Mouse (Mus musculus): ENCODE measurements around the gene Zfp553. TPM values are rescaled to one million over a fixed set of nuclear protein-coding genes. Genes with fewer than 3 reads are reported as not detected.

Zfp553 gene
- polyA plus RNA-seq, 1 experiment from 2014 or later = 73.5 TPM

DNA sequence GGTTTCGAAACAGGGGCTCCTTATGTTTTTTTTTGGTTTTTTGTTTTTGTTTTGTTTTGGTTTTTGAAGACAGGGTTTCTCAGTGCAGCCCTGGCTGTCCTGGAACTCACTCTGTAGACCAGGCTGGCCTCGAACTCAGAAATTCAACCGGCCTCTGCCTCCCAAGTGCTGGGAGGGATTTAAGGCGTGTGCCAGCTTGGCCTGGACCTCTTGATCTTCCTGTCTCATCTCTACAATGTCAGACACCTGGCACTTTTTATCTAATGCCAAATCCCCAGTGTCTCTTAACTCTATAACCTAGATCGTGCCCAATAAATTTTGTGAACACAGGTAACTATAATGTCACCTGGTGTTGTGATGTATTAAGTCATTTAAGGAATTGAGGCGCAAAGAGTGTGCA lies 20.5 kb downstream of the Zfp553 start:
- DNase-seq (ENCODE audit: low spot score) = no peak
- 82% methylated on average over 6 of the region's 6 CpGs for WGBS
- no peaks in the 10 kb centered on the region for H3K9me3 ChIP-seq
- H3K27ac ChIP-seq (replicated peaks) = peak overlapping the region; percentile 90
- peaks cover 71% of the 10 kb centered on the region for H3K36me3 ChIP-seq (replicated peaks)
- peaks cover 16% of the 10 kb centered on the region for H3K4me1 ChIP-seq
- peak overlapping the region; percentile 71 for H3K4me3 ChIP-seq
- no peaks in the 10 kb centered on the region for H3K27me3 ChIP-seq (replicated peaks; ENCODE audit: low read depth, poor library complexity, severe bottlenecking)

DNA sequence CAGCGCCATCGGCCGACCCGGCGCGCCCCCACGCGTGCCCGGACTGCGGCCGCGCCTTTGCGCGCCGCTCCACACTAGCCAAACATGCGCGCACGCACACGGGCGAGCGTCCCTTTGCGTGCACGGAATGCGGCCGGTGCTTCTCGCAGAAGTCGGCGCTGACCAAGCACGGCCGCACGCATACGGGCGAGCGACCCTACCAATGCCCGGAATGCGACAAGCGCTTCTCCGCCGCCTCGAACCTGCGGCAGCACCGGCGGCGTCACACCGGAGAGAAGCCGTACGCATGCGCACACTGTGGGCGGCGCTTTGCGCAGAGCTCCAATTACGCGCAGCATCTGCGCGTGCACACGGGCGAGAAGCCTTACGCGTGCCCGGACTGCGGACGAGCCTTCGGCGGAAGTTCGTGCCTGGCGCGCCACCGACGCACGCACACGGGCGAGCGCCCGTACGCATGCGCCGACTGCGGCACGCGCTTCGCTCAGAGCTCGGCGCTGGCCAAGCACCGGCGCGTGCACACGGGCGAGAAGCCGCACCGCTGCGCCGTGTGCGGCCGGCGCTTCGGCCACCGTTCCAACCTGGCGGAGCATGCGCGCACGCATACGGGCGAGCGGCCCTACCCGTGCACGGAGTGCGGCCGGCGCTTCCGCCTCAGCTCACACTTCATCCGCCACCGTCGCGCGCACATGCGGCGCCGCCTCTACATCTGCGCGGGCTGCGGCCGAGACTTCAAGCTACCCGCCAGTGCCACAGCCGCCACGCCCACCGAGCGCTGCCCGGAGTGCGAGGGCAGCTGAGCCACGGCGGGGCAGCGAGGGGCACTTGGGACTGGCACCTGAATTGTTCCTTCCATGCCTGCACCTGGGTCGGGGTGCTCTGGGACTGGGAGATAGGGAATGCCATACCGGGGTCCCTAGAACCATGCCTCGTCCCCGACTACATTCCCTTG lies 21.2 kb downstream of the Zfp553 start:
- peak; percentile 96 for DNase-seq (ENCODE audit: low spot score)
- peak overlapping the region; percentile 90 for H3K27ac ChIP-seq (replicated peaks)
- H3K4me3 ChIP-seq = peak overlapping the region; percentile 71
- peaks cover 19% of the 10 kb centered on the region for H3K4me1 ChIP-seq
- H3K27me3 ChIP-seq (replicated peaks; ENCODE audit: low read depth, poor library complexity, severe bottlenecking) = no peaks in the 10 kb centered on the region
- H3K36me3 ChIP-seq (replicated peaks) = peaks cover 73% of the 10 kb centered on the region
- no peaks in the 10 kb centered on the region for H3K9me3 ChIP-seq
- under 1% methylated on average over 136 of the region's 136 CpGs for WGBS

DNA sequence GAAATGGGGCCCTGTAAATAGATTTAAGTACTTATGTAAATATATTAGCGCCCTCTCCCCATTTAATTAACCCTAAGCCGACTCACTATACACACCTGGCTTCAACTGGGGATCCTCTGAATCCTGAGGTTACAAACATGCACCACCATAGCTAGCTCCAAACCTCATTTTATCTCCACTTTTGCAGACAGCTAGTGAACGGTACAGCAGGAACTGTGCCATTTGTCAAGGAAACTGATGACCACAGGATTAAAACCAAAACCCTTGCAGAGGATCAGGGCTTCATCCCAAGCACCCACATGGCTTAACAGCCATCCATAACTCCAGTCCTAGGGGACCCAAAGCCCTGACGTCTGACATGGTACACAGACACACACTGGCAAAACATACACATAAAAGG lies 22.1 kb downstream of the Zfp553 start:
- Histone ChIP-seq H3K36me3 (replicated peaks) (peaks cover 65% of the 10 kb centered on the region), H3K9me3 (no peaks in the 10 kb centered on the region), H3K27me3 (replicated peaks; ENCODE audit: low read depth, poor library complexity, severe bottlenecking) (no peaks in the 10 kb centered on the region), H3K4me1 (peaks cover 28% of the 10 kb centered on the region), H3K27ac (replicated peaks) (peak overlapping the region; percentile 90), H3K4me3 (peak overlapping the region; percentile 71)
- DNase-seq (ENCODE audit: low spot score) = no peak
- 36% methylated on average over 4 of the region's 4 CpGs for WGBS

GRCm38 (mm10) chr7:127255965-127256364 lies 23.1 kb downstream of the Zfp553 start:
- Histone ChIP-seq H3K9me3 (no peaks in the 10 kb centered on the region), H3K4me3 (no peak overlapping the region), H3K4me1 (peaks cover 30% of the 10 kb centered on the region), H3K27me3 (replicated peaks; ENCODE audit: low read depth, poor library complexity, severe bottlenecking) (no peaks in the 10 kb centered on the region), H3K27ac (replicated peaks) (no peak overlapping the region), H3K36me3 (replicated peaks) (peaks cover 58% of the 10 kb centered on the region)
- 90% methylated on average over 2 of the region's 2 CpGs for WGBS
- DNase-seq (ENCODE audit: low spot score) = no peak

DNA sequence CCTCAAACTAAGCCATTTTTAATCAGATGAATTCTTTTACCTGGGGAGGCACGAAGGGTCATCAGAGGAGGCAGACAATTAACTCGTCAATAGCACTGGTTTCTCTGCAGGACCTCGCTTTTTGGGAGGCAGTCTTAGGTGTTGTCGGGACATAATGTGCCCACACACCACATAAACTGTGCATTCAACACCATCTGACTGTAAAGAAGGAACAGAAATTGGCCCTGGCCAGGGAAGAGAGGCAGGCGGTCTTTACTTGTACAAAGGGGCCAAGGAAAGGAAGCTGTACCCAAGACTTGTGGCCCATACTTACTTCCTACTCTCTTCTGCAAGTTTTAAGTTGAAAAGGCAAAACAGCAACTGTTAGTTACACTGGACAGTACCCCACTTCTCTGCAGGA lies 23.7 kb downstream of the Zfp553 start:
- Histone ChIP-seq H3K27ac (replicated peaks) (no peak overlapping the region), H3K36me3 (replicated peaks) (peaks cover 54% of the 10 kb centered on the region), H3K27me3 (replicated peaks; ENCODE audit: low read depth, poor library complexity, severe bottlenecking) (no peaks in the 10 kb centered on the region), H3K4me3 (no peak overlapping the region), H3K9me3 (no peaks in the 10 kb centered on the region), H3K4me1 (peaks cover 34% of the 10 kb centered on the region)
- WGBS = 89% methylated on average over 5 of the region's 5 CpGs
- no peak for DNase-seq (ENCODE audit: low spot score)

DNA sequence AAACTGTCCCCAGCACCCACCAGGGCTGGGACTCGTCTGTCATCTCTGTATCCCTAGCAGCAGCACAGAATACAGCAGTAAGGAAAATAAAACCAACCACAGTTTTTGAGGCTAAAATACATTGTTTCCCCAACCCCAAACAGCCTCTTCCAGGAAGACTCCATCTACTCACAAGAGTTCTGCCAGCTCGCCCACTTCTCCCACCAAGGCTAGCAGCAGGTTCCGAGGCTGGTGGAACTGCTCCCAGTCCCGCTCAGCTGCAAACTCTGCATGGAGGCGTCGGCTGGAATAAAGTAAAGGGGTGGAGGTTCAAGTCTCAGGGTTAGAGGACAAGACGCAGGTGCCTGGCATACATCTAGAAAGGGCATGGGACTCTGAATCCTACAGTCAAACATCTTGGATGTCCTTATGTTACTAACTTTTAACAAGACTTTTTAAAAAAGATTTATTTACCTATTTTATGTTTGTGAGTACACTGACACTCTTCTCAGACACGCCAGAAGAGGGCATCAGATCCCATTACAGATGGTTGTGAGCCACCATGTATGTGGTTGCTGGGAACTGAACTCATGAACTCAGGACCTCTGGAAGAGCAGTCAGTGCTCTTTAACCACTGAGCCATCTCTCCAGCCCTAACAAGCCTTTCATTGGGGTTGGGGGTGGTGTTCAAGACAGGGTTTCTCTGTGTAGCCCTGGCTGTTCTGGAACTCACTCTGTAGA lies 26.5 kb downstream of the Zfp553 start:
- peaks cover 39% of the 10 kb centered on the region for H3K36me3 ChIP-seq (replicated peaks)
- H3K4me1 ChIP-seq = peaks cover 28% of the 10 kb centered on the region
- no peaks in the 10 kb centered on the region for H3K27me3 ChIP-seq (replicated peaks; ENCODE audit: low read depth, poor library complexity, severe bottlenecking)
- H3K27ac ChIP-seq (replicated peaks) = peak overlapping the region; percentile 82; the same call in 1 of the 2 replicates
- H3K4me3 ChIP-seq = peak overlapping the region; percentile 82
- DNase-seq (ENCODE audit: low spot score) = no peak
- no peaks in the 10 kb centered on the region for H3K9me3 ChIP-seq
- 77% methylated on average over 8 of the region's 8 CpGs for WGBS

DNA sequence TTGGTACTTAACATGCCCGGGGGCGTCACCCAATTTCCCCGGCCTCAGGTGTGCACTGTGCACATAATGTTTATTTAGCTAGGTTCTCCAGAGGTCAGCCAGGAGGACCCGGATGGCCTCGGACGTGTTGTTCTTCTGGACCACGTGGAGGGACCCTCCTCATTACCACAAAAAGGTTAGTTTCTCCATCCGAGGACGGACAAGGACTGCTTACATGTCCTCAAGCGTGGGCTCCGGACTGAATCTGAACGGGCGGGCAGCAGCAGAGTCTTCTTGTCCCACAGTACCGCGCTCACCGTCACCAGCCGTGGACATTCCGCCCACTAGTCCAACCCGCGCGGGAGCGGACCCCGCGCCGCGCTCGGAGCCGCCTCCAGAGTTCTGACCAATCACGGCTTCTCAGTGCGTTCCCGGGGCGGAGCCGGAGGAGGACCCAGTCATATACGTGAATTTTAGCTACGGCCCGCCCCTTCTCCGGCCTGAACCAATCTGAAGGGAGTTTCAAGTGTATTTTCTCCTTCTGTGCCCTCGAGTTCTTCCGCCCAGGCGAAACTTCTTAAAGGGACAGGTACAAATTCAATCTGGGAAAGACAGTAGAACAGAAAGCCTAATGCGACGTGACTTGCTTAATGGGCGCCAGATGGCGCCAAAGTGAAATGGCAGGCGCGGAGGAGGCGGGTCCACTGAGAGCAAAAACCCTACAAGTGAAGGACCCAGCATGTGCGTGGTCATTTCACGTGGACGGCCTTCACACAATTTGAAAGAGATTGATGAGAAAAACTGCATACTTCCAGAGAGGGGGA lies 27.6 kb downstream of the Zfp553 start, which contains the start of gene Dctpp1:
TSS of gene Dctpp1 (minus strand) at position 401 of the 803 bp plus-strand sequence.
- under 1% methylated on average over 50 of the region's 50 CpGs for WGBS
- H3K27ac ChIP-seq (replicated peaks) = peak within 1 kb of the TSS; percentile 82

GRCm38 (mm10) chr7:127262218-127262961 lies 29.5 kb downstream of the Zfp553 start:
- no peaks in the 10 kb centered on the region for H3K9me3 ChIP-seq
- peaks cover 18% of the 10 kb centered on the region for H3K4me1 ChIP-seq
- H3K4me3 ChIP-seq = no peak overlapping the region
- H3K36me3 ChIP-seq (replicated peaks) = peaks cover 19% of the 10 kb centered on the region
- no peak overlapping the region for H3K27ac ChIP-seq (replicated peaks)
- 87% methylated on average over 10 of the region's 10 CpGs for WGBS
- no peaks in the 10 kb centered on the region for H3K27me3 ChIP-seq (replicated peaks; ENCODE audit: low read depth, poor library complexity, severe bottlenecking)
- DNase-seq (ENCODE audit: low spot score) = no peak

More for the DNA sequence above, 27.6 kb downstream of the Zfp553 start, which contains the start of gene Dctpp1:
- Histone ChIP-seq H3K36me3 (replicated peaks) (peaks cover 37% of the 10 kb centered on the region), H3K9me3 (no peaks in the 10 kb centered on the region), H3K27me3 (replicated peaks; ENCODE audit: low read depth, poor library complexity, severe bottlenecking) (no peaks in the 10 kb centered on the region), H3K4me3 (peak within 1 kb of the TSS; percentile 82), H3K4me1 (peaks cover 18% of the 10 kb centered on the region)
- peak; percentile 98 for DNase-seq (ENCODE audit: low spot score)

DNA sequence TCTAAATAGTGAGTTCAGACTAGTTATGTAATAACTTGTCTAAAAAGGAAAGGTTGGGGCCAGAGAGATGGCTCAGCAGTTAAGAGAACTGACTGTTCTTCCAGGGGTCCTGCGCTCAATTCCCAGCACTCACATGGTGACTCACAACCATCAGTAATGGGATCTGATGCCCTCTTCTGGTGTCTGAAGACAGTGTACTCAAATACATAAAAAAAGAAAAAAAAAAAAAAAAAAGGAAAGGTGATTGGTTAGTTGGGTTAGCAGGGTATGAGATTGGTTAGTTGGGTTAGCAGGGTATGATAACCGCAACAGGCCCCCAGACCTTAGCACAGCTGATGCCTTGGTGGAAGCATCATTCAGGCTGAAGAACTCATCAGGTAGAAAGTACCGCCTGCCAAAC lies 30.7 kb downstream of the Zfp553 start:
- H3K27ac ChIP-seq (replicated peaks) = no peak overlapping the region
- no peak for DNase-seq (ENCODE audit: low spot score)
- 91% methylated on average over 3 of the region's 3 CpGs for WGBS
- H3K4me3 ChIP-seq = no peak overlapping the region
- peaks cover 3% of the 10 kb centered on the region; the same call in 1 of the 2 replicates for H3K9me3 ChIP-seq
- H3K4me1 ChIP-seq = peaks cover 18% of the 10 kb centered on the region
- peaks cover 11% of the 10 kb centered on the region for H3K36me3 ChIP-seq (replicated peaks)
- no peaks in the 10 kb centered on the region for H3K27me3 ChIP-seq (replicated peaks; ENCODE audit: low read depth, poor library complexity, severe bottlenecking)

GRCm38 (mm10) chr7:127270256-127270655 lies 37.4 kb downstream of the Zfp553 start:
- peaks cover 14% of the 10 kb centered on the region; the same call in 1 of the 2 replicates for H3K9me3 ChIP-seq
- no peaks in the 10 kb centered on the region for H3K27me3 ChIP-seq (replicated peaks; ENCODE audit: low read depth, poor library complexity, severe bottlenecking)
- no peak overlapping the region for H3K27ac ChIP-seq (replicated peaks)
- WGBS = 94% methylated on average over 2 of the region's 2 CpGs
- H3K4me3 ChIP-seq = no peak overlapping the region
- DNase-seq (ENCODE audit: low spot score) = no peak
- H3K4me1 ChIP-seq = peaks cover 20% of the 10 kb centered on the region
- H3K36me3 ChIP-seq (replicated peaks) = peaks cover 49% of the 10 kb centered on the region

GRCm38 (mm10) chr7:127270666-127271065 lies 37.8 kb downstream of the Zfp553 start:
- peaks cover 49% of the 10 kb centered on the region for H3K36me3 ChIP-seq (replicated peaks)
- 92% methylated on average over 5 of the region's 5 CpGs for WGBS
- no peak overlapping the region for H3K4me3 ChIP-seq
- peaks cover 14% of the 10 kb centered on the region; the same call in 1 of the 2 replicates for H3K9me3 ChIP-seq
- no peak for DNase-seq (ENCODE audit: low spot score)
- no peaks in the 10 kb centered on the region for H3K27me3 ChIP-seq (replicated peaks; ENCODE audit: low read depth, poor library complexity, severe bottlenecking)
- peaks cover 20% of the 10 kb centered on the region for H3K4me1 ChIP-seq
- no peak overlapping the region for H3K27ac ChIP-seq (replicated peaks)

Measured in embryonic facial prominence, embryonic 10.5 days (tissue).